Mouse (Mus musculus): ENCODE results near the gene Tmbim4. TPM values are rescaled to one million over a fixed set of nuclear protein-coding genes. Genes with fewer than 3 reads are reported as not detected.
A peak's percentile ranks its signal among the peaks of the same experiment; 100 is the strongest.

The Tmbim4 gene
- polyA plus RNA-seq, 1 experiment from 2014 or later = 140 TPM

- ATAC-seq = no peak
These were observed 30.3 kb downstream of the Tmbim4 start for GRCm38 (mm10) chr10:120231718-120232117.

GRCm38 (mm10) chr10:120233655-120234367 lies 32.4 kb downstream of the Tmbim4 start:
- 0 out of 2 replicates have a peak overlapping the region, but pooled peaks have one; percentile 23 for H3K9ac ChIP-seq (replicated peaks)
- peak overlapping the region; percentile 49 for H3K4me2 ChIP-seq (ENCODE audit: low read depth, low read length)
- H3K4me3 ChIP-seq (ENCODE audit: low read depth, low read length) = peak overlapping the region; percentile 15
- H3K4me1 ChIP-seq (ENCODE audit: insufficient read depth) = no peaks in the 10 kb centered on the region
- DNase-seq (peak; percentile 73), ATAC-seq (peak; percentile 55; the same call in 1 of the 2 replicates)
- H3K27me3 ChIP-seq (ENCODE audit: insufficient read depth, low read length) = no peaks in the 10 kb centered on the region
- peaks cover 24% of the 10 kb centered on the region for H3K36me3 ChIP-seq (replicated peaks; ENCODE audit: insufficient read depth, low read length)
- 0 out of 2 replicates have a peak overlapping the region, but pooled peaks have one; percentile 19 for H3K27ac ChIP-seq (ENCODE audit: low read depth)
- no peaks in the 10 kb centered on the region for H3K9me3 ChIP-seq (ENCODE audit: low read length)
- WGBS (ENCODE audit: insufficient replicate concordance) = 28% methylated on average over 18 of the region's 18 CpGs
- TF ChIP-seq CTCF (IDR thresholded peaks at IDR 0.05; ENCODE audit: low read depth) (peak; percentile 87), EP300 (IDR thresholded peaks at IDR 0.05; ENCODE audit: low read depth) (no peak)

More at GRCm38 (mm10) chr10:120231718-120232117, 30.3 kb downstream of the Tmbim4 start:
- Histone ChIP-seq H3K9ac (replicated peaks) (no peak overlapping the region), H3K27me3 (ENCODE audit: insufficient read depth, low read length) (no peaks in the 10 kb centered on the region), H3K4me2 (ENCODE audit: low read depth, low read length) (no peak overlapping the region), H3K9me3 (ENCODE audit: low read length) (no peaks in the 10 kb centered on the region), H3K4me1 (ENCODE audit: insufficient read depth) (peaks cover 11% of the 10 kb centered on the region), H3K27ac (ENCODE audit: low read depth) (no peak overlapping the region), H3K4me3 (ENCODE audit: low read depth, low read length) (no peak overlapping the region), H3K36me3 (replicated peaks; ENCODE audit: insufficient read depth, low read length) (peaks cover 29% of the 10 kb centered on the region)
- DNase-seq = peak; percentile 82
- WGBS (ENCODE audit: insufficient replicate concordance) = 27% methylated on average over 5 of the region's 5 CpGs
- TF ChIP-seq EP300 (IDR thresholded peaks at IDR 0.05; ENCODE audit: low read depth) (no peak), CTCF (IDR thresholded peaks at IDR 0.05; ENCODE audit: low read depth) (peak; percentile 87)

GRCm38 (mm10) chr10:120236855-120237254 lies 35.5 kb downstream of the Tmbim4 start:
- no peak overlapping the region for H3K4me3 ChIP-seq (ENCODE audit: low read depth, low read length)
- 76% methylated on average over 9 of the region's 9 CpGs for WGBS (ENCODE audit: insufficient replicate concordance)

GRCm38 (mm10) chr10:120238241-120238640 lies 36.9 kb downstream of the Tmbim4 start:
- no peak for ATAC-seq
- WGBS (ENCODE audit: insufficient replicate concordance) = 75% methylated on average over 8 of the region's 8 CpGs

More at GRCm38 (mm10) chr10:120236855-120237254, 35.5 kb downstream of the Tmbim4 start:
- Histone ChIP-seq H3K27ac (ENCODE audit: low read depth) (no peak overlapping the region), H3K36me3 (replicated peaks; ENCODE audit: insufficient read depth, low read length) (0 out of 2 replicates have a peak, but pooled peaks cover 3% of the 10 kb centered on the region), H3K27me3 (ENCODE audit: insufficient read depth, low read length) (no peaks in the 10 kb centered on the region), H3K9ac (replicated peaks) (no peak overlapping the region), H3K4me1 (ENCODE audit: insufficient read depth) (no peaks in the 10 kb centered on the region), H3K4me2 (ENCODE audit: low read depth, low read length) (no peak overlapping the region), H3K9me3 (ENCODE audit: low read length) (no peaks in the 10 kb centered on the region)
- ATAC-seq (no peak), DNase-seq (no peak)
- TF ChIP-seq CTCF (IDR thresholded peaks at IDR 0.05; ENCODE audit: low read depth) (no peak), EP300 (IDR thresholded peaks at IDR 0.05; ENCODE audit: low read depth) (no peak)

GRCm38 (mm10) chr10:120239476-120239875 lies 38.1 kb downstream of the Tmbim4 start:
- H3K36me3 ChIP-seq (replicated peaks; ENCODE audit: insufficient read depth, low read length) = no peaks in the 10 kb centered on the region
- H3K4me1 ChIP-seq (ENCODE audit: insufficient read depth) = no peaks in the 10 kb centered on the region
- ATAC-seq (no peak), DNase-seq (no peak)
- no peak overlapping the region for H3K9ac ChIP-seq (replicated peaks)
- 57% methylated on average over 6 of the region's 6 CpGs for WGBS (ENCODE audit: insufficient replicate concordance)
- no peak overlapping the region for H3K27ac ChIP-seq (ENCODE audit: low read depth)
- no peak for TF ChIP-seq EP300 (IDR thresholded peaks at IDR 0.05; ENCODE audit: low read depth)
- TF ChIP-seq CTCF (IDR thresholded peaks at IDR 0.05; ENCODE audit: low read depth) = no peak
- H3K27me3 ChIP-seq (ENCODE audit: insufficient read depth, low read length) = no peaks in the 10 kb centered on the region
- no peak overlapping the region for H3K4me2 ChIP-seq (ENCODE audit: low read depth, low read length)
- H3K9me3 ChIP-seq (ENCODE audit: low read length) = no peaks in the 10 kb centered on the region
- H3K4me3 ChIP-seq (ENCODE audit: low read depth, low read length) = no peak overlapping the region

More at GRCm38 (mm10) chr10:120238241-120238640, 36.9 kb downstream of the Tmbim4 start:
- H3K9me3 ChIP-seq (ENCODE audit: low read length) = no peaks in the 10 kb centered on the region
- TF ChIP-seq CTCF (IDR thresholded peaks at IDR 0.05; ENCODE audit: low read depth) (no peak), EP300 (IDR thresholded peaks at IDR 0.05; ENCODE audit: low read depth) (no peak)
- H3K36me3 ChIP-seq (replicated peaks; ENCODE audit: insufficient read depth, low read length) = no peaks in the 10 kb centered on the region
- DNase-seq = no peak
- no peak overlapping the region for H3K27ac ChIP-seq (ENCODE audit: low read depth)
- no peaks in the 10 kb centered on the region for H3K4me1 ChIP-seq (ENCODE audit: insufficient read depth)
- H3K4me3 ChIP-seq (ENCODE audit: low read depth, low read length) = no peak overlapping the region
- no peak overlapping the region for H3K4me2 ChIP-seq (ENCODE audit: low read depth, low read length)
- H3K9ac ChIP-seq (replicated peaks) = no peak overlapping the region
- H3K27me3 ChIP-seq (ENCODE audit: insufficient read depth, low read length) = no peaks in the 10 kb centered on the region

- Histone ChIP-seq H3K9me3 (ENCODE audit: low read length) (no peaks in the 10 kb centered on the region), H3K36me3 (replicated peaks; ENCODE audit: insufficient read depth, low read length) (no peaks in the 10 kb centered on the region), H3K27me3 (ENCODE audit: insufficient read depth, low read length) (no peaks in the 10 kb centered on the region), H3K4me1 (ENCODE audit: insufficient read depth) (no peaks in the 10 kb centered on the region), H3K4me3 (ENCODE audit: low read depth, low read length) (no peak overlapping the region), H3K27ac (ENCODE audit: low read depth) (no peak overlapping the region), H3K4me2 (ENCODE audit: low read depth, low read length) (no peak overlapping the region), H3K9ac (replicated peaks) (no peak overlapping the region)
- DNase-seq (no peak), ATAC-seq (no peak)
- 59% methylated on average over 6 of the region's 6 CpGs for WGBS (ENCODE audit: insufficient replicate concordance)
- TF ChIP-seq EP300 (IDR thresholded peaks at IDR 0.05; ENCODE audit: low read depth) = no peak
- TF ChIP-seq CTCF (IDR thresholded peaks at IDR 0.05; ENCODE audit: low read depth) = no peak
These were observed 41.0 kb downstream of the Tmbim4 start for GRCm38 (mm10) chr10:120242421-120242820.
